Mouse (Mus musculus): ENCODE measurements around the gene Pabpc6. TPM values are rescaled to one million over a fixed set of nuclear protein-coding genes. Genes with fewer than 3 reads are reported as not detected.

Gene Pabpc6
- total and polyA plus RNA-seq, 3 experiments, result 0.11 TPM; not detected in 2

- H3K36me3 ChIP-seq (replicated peaks), result no peaks in the 10 kb centered on the region
- no peaks in the 10 kb centered on the region for H3K27me3 ChIP-seq (ENCODE audit: insufficient read depth, low read length)
- no peak overlapping the region for H3K4me3 ChIP-seq (ENCODE audit: low read depth, low read length)
- no peak for ATAC-seq (ENCODE audit: extremely low read depth, insufficient number of reproducible peaks, low FRiP score, poor library complexity, severe bottlenecking)
- H3K4me1 ChIP-seq (ENCODE audit: insufficient read depth, low read depth, low read length), result no peaks in the 10 kb centered on the region
- no peaks in the 10 kb centered on the region for H3K9me3 ChIP-seq (replicated peaks)
- TF ChIP-seq GATA1 (IDR thresholded peaks at IDR 0.05; ENCODE audit: borderline replicate concordance, low read length) (no peak), CTCF (IDR thresholded peaks at IDR 0.05; ENCODE audit: low read depth, low read length) (no peak), POLR2AphosphoS5 (IDR thresholded peaks at IDR 0.05; ENCODE audit: insufficient replicate concordance, low read depth, low read length) (no peak), TAL1 (conservative IDR thresholded peaks at IDR 0.05; ENCODE audit: low read depth, low read length) (no peak), GATA2 (IDR thresholded peaks at IDR 0.05; ENCODE audit: borderline replicate concordance, low read depth, low read length) (no peak)
- DNase-seq (ENCODE audit: low spot score), result no peak
Observed at GRCm38 (mm10) chr17:9647644-9648043, 21.9 kb downstream of the Pabpc6 start.

GRCm38 (mm10) chr17:9643657-9644180 is 25.8 kb downstream of the Pabpc6 start:
- Histone ChIP-seq H3K9me3 (replicated peaks) (no peaks in the 10 kb centered on the region), H3K27me3 (ENCODE audit: insufficient read depth, low read length) (no peaks in the 10 kb centered on the region), H3K36me3 (replicated peaks) (no peaks in the 10 kb centered on the region), H3K4me3 (ENCODE audit: low read depth, low read length) (no peak overlapping the region), H3K4me1 (ENCODE audit: insufficient read depth, low read depth, low read length) (no peaks in the 10 kb centered on the region)
- TF ChIP-seq POLR2AphosphoS5 (IDR thresholded peaks at IDR 0.05; ENCODE audit: insufficient replicate concordance, low read depth, low read length), result no peak
- TF ChIP-seq TAL1 (conservative IDR thresholded peaks at IDR 0.05; ENCODE audit: low read depth, low read length), result no peak
- ATAC-seq (ENCODE audit: extremely low read depth, insufficient number of reproducible peaks, low FRiP score, poor library complexity, severe bottlenecking), result no peak
- DNase-seq (ENCODE audit: low spot score), result no peak

- H3K4me1 ChIP-seq (ENCODE audit: insufficient read depth, low read depth, low read length), result no peaks in the 10 kb centered on the region
- H3K4me3 ChIP-seq (ENCODE audit: low read depth, low read length), result no peak overlapping the region
- H3K36me3 ChIP-seq (replicated peaks), result no peaks in the 10 kb centered on the region
- no peaks in the 10 kb centered on the region for H3K27me3 ChIP-seq (ENCODE audit: insufficient read depth, low read length)
- no peak for DNase-seq (ENCODE audit: low spot score)
- ATAC-seq (ENCODE audit: extremely low read depth, insufficient number of reproducible peaks, low FRiP score, poor library complexity, severe bottlenecking), result no peak
- no peaks in the 10 kb centered on the region for H3K9me3 ChIP-seq (replicated peaks)
- no peak for TF ChIP-seq TAL1 (conservative IDR thresholded peaks at IDR 0.05; ENCODE audit: low read depth, low read length)
- no peak for TF ChIP-seq GATA1 (IDR thresholded peaks at IDR 0.05; ENCODE audit: borderline replicate concordance, low read length)
- TF ChIP-seq POLR2AphosphoS5 (IDR thresholded peaks at IDR 0.05; ENCODE audit: insufficient replicate concordance, low read depth, low read length), result no peak
Observed at GRCm38 (mm10) chr17:9637011-9637410, 32.5 kb downstream of the Pabpc6 start.

GRCm38 (mm10) chr17:9632579-9633252 is 36.8 kb downstream of the Pabpc6 start:
- no peaks in the 10 kb centered on the region for H3K4me1 ChIP-seq (ENCODE audit: insufficient read depth, low read depth, low read length)
- H3K9me3 ChIP-seq (replicated peaks), result no peaks in the 10 kb centered on the region
- no peak for DNase-seq (ENCODE audit: low spot score)
- no peak for ATAC-seq (ENCODE audit: extremely low read depth, insufficient number of reproducible peaks, low FRiP score, poor library complexity, severe bottlenecking)
- TF ChIP-seq GATA2 (IDR thresholded peaks at IDR 0.05; ENCODE audit: borderline replicate concordance, low read depth, low read length), result no peak
- no peak for TF ChIP-seq TAL1 (conservative IDR thresholded peaks at IDR 0.05; ENCODE audit: low read depth, low read length)
- TF ChIP-seq POLR2AphosphoS5 (IDR thresholded peaks at IDR 0.05; ENCODE audit: insufficient replicate concordance, low read depth, low read length), result no peak
- no peak for TF ChIP-seq GATA1 (IDR thresholded peaks at IDR 0.05; ENCODE audit: borderline replicate concordance, low read length)
- H3K27me3 ChIP-seq (ENCODE audit: insufficient read depth, low read length), result no peaks in the 10 kb centered on the region; the same call in 1 of the 2 replicates
- no peak overlapping the region for H3K4me3 ChIP-seq (ENCODE audit: low read depth, low read length)
- H3K36me3 ChIP-seq (replicated peaks), result no peaks in the 10 kb centered on the region

- H3K27me3 ChIP-seq (ENCODE audit: insufficient read depth, low read length), result no peaks in the 10 kb centered on the region; the same call in 1 of the 2 replicates
- no peaks in the 10 kb centered on the region for H3K4me1 ChIP-seq (ENCODE audit: insufficient read depth, low read depth, low read length)
- no peaks in the 10 kb centered on the region for H3K9me3 ChIP-seq (replicated peaks)
- no peak overlapping the region for H3K4me3 ChIP-seq (ENCODE audit: low read depth, low read length)
- no peaks in the 10 kb centered on the region for H3K36me3 ChIP-seq (replicated peaks)
- no peak for TF ChIP-seq POLR2AphosphoS5 (IDR thresholded peaks at IDR 0.05; ENCODE audit: insufficient replicate concordance, low read depth, low read length)
- no peak for TF ChIP-seq CTCF (IDR thresholded peaks at IDR 0.05; ENCODE audit: low read depth, low read length)
- no peak for TF ChIP-seq GATA1 (IDR thresholded peaks at IDR 0.05; ENCODE audit: borderline replicate concordance, low read length)
- TF ChIP-seq TAL1 (conservative IDR thresholded peaks at IDR 0.05; ENCODE audit: low read depth, low read length), result no peak
- no peak for TF ChIP-seq GATA2 (IDR thresholded peaks at IDR 0.05; ENCODE audit: borderline replicate concordance, low read depth, low read length)
- DNase-seq (ENCODE audit: low spot score), result no peak
- no peak for ATAC-seq (ENCODE audit: extremely low read depth, insufficient number of reproducible peaks, low FRiP score, poor library complexity, severe bottlenecking)
Observed at GRCm38 (mm10) chr17:9632140-9632539, 37.4 kb downstream of the Pabpc6 start.

GRCm38 (mm10) chr17:9631081-9631480 is 38.4 kb downstream of the Pabpc6 start:
- TF ChIP-seq GATA1 (IDR thresholded peaks at IDR 0.05; ENCODE audit: borderline replicate concordance, low read length), result no peak
- TF ChIP-seq TAL1 (conservative IDR thresholded peaks at IDR 0.05; ENCODE audit: low read depth, low read length), result no peak
- TF ChIP-seq GATA2 (IDR thresholded peaks at IDR 0.05; ENCODE audit: borderline replicate concordance, low read depth, low read length), result no peak
- no peak for TF ChIP-seq POLR2AphosphoS5 (IDR thresholded peaks at IDR 0.05; ENCODE audit: insufficient replicate concordance, low read depth, low read length)
- TF ChIP-seq CTCF (IDR thresholded peaks at IDR 0.05; ENCODE audit: low read depth, low read length), result no peak
- no peak for DNase-seq (ENCODE audit: low spot score)

More at GRCm38 (mm10) chr17:9631081-9631480, 38.4 kb downstream of the Pabpc6 start:
- Histone ChIP-seq H3K9me3 (replicated peaks) (no peaks in the 10 kb centered on the region), H3K36me3 (replicated peaks) (no peaks in the 10 kb centered on the region), H3K4me3 (ENCODE audit: low read depth, low read length) (no peak overlapping the region), H3K27me3 (ENCODE audit: insufficient read depth, low read length) (no peaks in the 10 kb centered on the region; the same call in 1 of the 2 replicates), H3K4me1 (ENCODE audit: insufficient read depth, low read depth, low read length) (no peaks in the 10 kb centered on the region)
- ATAC-seq (ENCODE audit: extremely low read depth, insufficient number of reproducible peaks, low FRiP score, poor library complexity, severe bottlenecking), result no peak
